ENCODE assay signal across 18 mouse cellular contexts in the genomic region with DNA sequence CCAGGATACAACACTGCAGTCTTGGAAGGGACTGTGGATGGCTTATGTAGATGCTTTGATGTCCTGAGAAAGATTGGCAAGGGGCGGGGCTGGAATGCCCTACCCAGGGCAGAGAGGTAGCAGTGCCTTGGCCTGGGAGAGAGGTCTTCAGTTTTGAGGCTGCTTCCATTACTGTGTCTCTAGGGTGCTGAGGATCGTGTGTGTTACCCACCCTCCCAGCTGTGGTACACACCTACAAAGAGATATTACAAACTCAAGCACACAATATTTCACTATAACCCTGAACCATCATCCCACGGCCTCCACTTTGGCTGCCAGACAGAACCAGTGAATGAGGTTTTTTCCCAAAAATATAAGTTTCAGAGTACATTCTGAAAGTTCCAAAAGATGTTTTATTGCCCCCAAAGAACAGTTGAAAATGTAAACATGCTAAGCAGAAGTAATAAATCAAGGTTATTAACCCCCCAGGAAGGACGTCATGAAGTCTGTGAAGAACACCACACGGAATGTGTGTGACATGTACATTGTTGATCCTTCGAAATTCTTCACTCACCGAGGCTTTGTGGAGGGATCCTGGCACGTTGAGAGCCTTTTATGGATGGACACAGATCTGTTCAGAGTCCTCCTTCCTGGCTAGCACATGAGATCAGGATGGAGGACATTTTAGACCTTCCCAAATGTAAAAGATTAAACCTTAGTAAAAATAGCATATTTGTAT.
"Had no signal": no experiment of that assay in that cellular context is flagged by ENCODE, and none has a peak within 500 bp of the region (broad histone marks: within the 10 kb centered on the region; RNA-seq: fewer than 3 reads in every experiment).

No protein-coding gene starts in this region.

- H3K4me3 ChIP-seq: layer of hippocampus, adult 2 months; limb, embryonic 13.5 days; midbrain, embryonic 10.5 days; myocyte; neural tube, embryonic 15.5 days had no signal

- H3K9ac ChIP-seq: hindbrain, embryonic 14.5 days; limb, embryonic 13.5 days; liver, embryonic 14.5 days; neural tube, embryonic 15.5 days had no signal

- H3K9me3 ChIP-seq: limb, embryonic 13.5 days; midbrain, embryonic 10.5 days; neural tube, embryonic 15.5 days had no signal

- H3K4me1 ChIP-seq: midbrain, embryonic 10.5 days; neural tube, embryonic 15.5 days had no signal

- H3K36me3 ChIP-seq: limb, embryonic 13.5 days; midbrain, embryonic 10.5 days; neural tube, embryonic 15.5 days had no signal

- H3K27me3 ChIP-seq: limb, embryonic 13.5 days; neural tube, embryonic 15.5 days had no signal

- H3K27ac ChIP-seq: hindbrain, embryonic 14.5 days; layer of hippocampus, adult 2 months; limb, embryonic 13.5 days; liver, embryonic 14.5 days; midbrain, embryonic 10.5 days; neural tube, embryonic 15.5 days had no signal

- DNase-seq: kidney, adult 18-20 months; kidney, postnatal 4 days; left cerebral cortex, postnatal 4 days; lung, adult 18-20 months; lung, postnatal 36 days; midbrain, embryonic 14.5 days; right cerebral cortex, adult 18-20 months; right cerebral cortex, postnatal 4 days; spleen, adult 18-20 months; thymus, adult 18-20 months; thymus, postnatal 14 days had no signal

- H3K4me2 ChIP-seq: hindbrain, embryonic 14.5 days; limb, embryonic 13.5 days; neural tube, embryonic 15.5 days had no signal
